Mouse (Mus musculus) midbrain, embryonic 14.5 days (tissue): ENCODE results near the gene Yipf3. TPM values are rescaled to one million over a fixed set of nuclear protein-coding genes. Genes with fewer than 3 reads are reported as not detected.

Experiments
- ATAC-seq: fragments of 200-750 bp; cut with Nextera tagmentation; 2 replicates; pipeline ENCODE4 v1.8.0; 2017; ENCODE audit warnings: moderate number of reproducible peaks, moderate library complexity; ENCODE audit not compliant: low FRiP score, low TSS enrichment
- DNase-seq: peaks from one replicate; pipeline ENCODE4 v3.0.0-alpha.2; 2015
- H3K27ac ChIP-seq: fragments of 300-500 bp; sonication (generic); replicated peaks from 2 replicates; pipeline ENCODE4 v1.5.1; 2014; ENCODE audit warnings: mild to moderate bottlenecking, low read depth, low read length, moderate library complexity
- H3K27me3 ChIP-seq: fragments of 300-500 bp; sonication (generic); 2 replicates; pipeline ENCODE4 v1.6.1; 2014; ENCODE audit warnings: low read length, control low read depth, mixed read lengths; ENCODE audit not compliant: control insufficient read depth, insufficient read depth
- H3K36me3 ChIP-seq: fragments of 300-500 bp; sonication (generic); 2 replicates; pipeline ENCODE4 v1.6.1; 2014; ENCODE audit warnings: low read length, control low read depth; ENCODE audit not compliant: control insufficient read depth, insufficient read depth
- H3K4me1 ChIP-seq: fragments of 300-500 bp; sonication (generic); 2 replicates; pipeline ENCODE4 v1.6.1; 2014; ENCODE audit warnings: mild to moderate bottlenecking, antibody characterized with exemption, low read length, control low read depth; ENCODE audit not compliant: control insufficient read depth, insufficient read depth
- H3K4me2 ChIP-seq: fragments of 300-500 bp; sonication (generic); 2 replicates; pipeline ENCODE4 v1.6.1; 2014; ENCODE audit warnings: mild to moderate bottlenecking, low read length, moderate library complexity
- H3K4me3 ChIP-seq: fragments of 300-500 bp; sonication (generic); replicated peaks from 2 replicates; pipeline ENCODE4 v1.5.1; 2014; ENCODE audit warnings: low read depth, low read length
- H3K9ac ChIP-seq: fragments of 300-500 bp; sonication (generic); replicated peaks from 2 replicates; pipeline ENCODE4 v1.6.1; 2014; ENCODE audit warnings: mild to moderate bottlenecking, low read length, moderate library complexity
- H3K9me3 ChIP-seq: fragments of 300-500 bp; sonication (generic); 2 replicates; pipeline ENCODE4 v1.6.1; 2016; ENCODE audit warnings: low read length, control low read depth, mixed read lengths; ENCODE audit not compliant: control insufficient read depth
- WGBS: fragments of 180-500 bp; shearing (Covaris S2); extraction: QIAGEN DNeasy Blood & Tissue Kit; methylation state at CpG from one replicate; pipeline ENCODE4 v1.1.7; 2014; 5-methylcytosine and 5-hydroxymethylcytosine counted together
- polyA plus RNA-seq: library from polyadenylated mRNA; unstranded; fragments of >200 nt; fragmentation: Nextera tagmentation; extraction: Ambion mirVana; gene quantifications from 2 replicates; pipeline ENCODE4 v1.2.1, GENCODE M21; 2014

The Yipf3 gene
- polyA plus RNA-seq, 1 experiment from 2014 or later: 86.7 TPM

DNA sequence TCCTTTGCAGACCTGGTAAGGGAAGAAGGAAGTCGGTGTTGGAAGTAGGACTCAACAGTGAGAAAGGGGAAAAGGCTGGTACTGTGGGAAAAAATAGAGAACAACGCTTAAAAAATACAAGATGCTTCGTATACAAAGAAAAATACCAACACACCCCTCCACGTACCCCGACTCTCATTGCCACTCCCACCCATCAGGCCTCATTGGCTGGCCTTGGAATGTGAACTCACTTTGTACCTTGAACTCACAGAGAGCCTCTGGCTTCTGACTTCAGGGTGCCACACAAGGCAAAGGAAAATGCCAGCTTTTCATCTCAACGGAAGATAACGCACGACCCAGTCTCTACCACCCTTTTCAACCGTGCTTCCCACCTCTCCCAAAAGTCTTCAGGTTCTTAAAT is 35.3 kb downstream of the Yipf3 start:
- Histone ChIP-seq H3K27me3 (no peaks in the 10 kb centered on the region), H3K4me1 (peaks cover 7% of the 10 kb centered on the region; the same call in 1 of the 2 replicates), H3K4me2 (peak overlapping the region; percentile 79), H3K9me3 (no peaks in the 10 kb centered on the region), H3K9ac (peak overlapping the region; percentile 67; the same call in 1 of the 2 replicates), H3K36me3 (peaks cover 4% of the 10 kb centered on the region; the same call in 1 of the 2 replicates), H3K27ac (0 out of 2 replicates have a peak overlapping the region, but pooled peaks have one; percentile 63), H3K4me3 (peak overlapping the region; percentile 63)
- DNase-seq: no peak
- peak; percentile 54; the same call in 1 of the 2 replicates for ATAC-seq
- WGBS: 26% methylated on average over 9 of the region's 9 CpGs

GRCm38 (mm10) chr17:46283911-46284310 is 36.0 kb downstream of the Yipf3 start:
- H3K27ac ChIP-seq: no peak overlapping the region
- peaks cover 7% of the 10 kb centered on the region; the same call in 1 of the 2 replicates for H3K4me1 ChIP-seq
- H3K4me2 ChIP-seq: no peak overlapping the region
- no peak overlapping the region for H3K9ac ChIP-seq
- WGBS: 92% methylated on average over 8 of the region's 8 CpGs
- H3K36me3 ChIP-seq: 0 out of 2 replicates have a peak, but pooled peaks cover 3% of the 10 kb centered on the region
- no peaks in the 10 kb centered on the region for H3K27me3 ChIP-seq
- no peak for DNase-seq
- no peak overlapping the region for H3K4me3 ChIP-seq
- ATAC-seq: no peak
- no peaks in the 10 kb centered on the region for H3K9me3 ChIP-seq

GRCm38 (mm10) chr17:46284653-46285052 is 36.8 kb downstream of the Yipf3 start:
- DNase-seq (no peak), ATAC-seq (no peak)
- Histone ChIP-seq H3K9me3 (no peaks in the 10 kb centered on the region), H3K27ac (no peak overlapping the region), H3K4me3 (no peak overlapping the region), H3K9ac (no peak overlapping the region), H3K27me3 (no peaks in the 10 kb centered on the region), H3K36me3 (no peaks in the 10 kb centered on the region), H3K4me1 (peaks cover 7% of the 10 kb centered on the region; the same call in 1 of the 2 replicates), H3K4me2 (no peak overlapping the region)
- WGBS: 54% methylated on average over 7 of the region's 7 CpGs

DNA sequence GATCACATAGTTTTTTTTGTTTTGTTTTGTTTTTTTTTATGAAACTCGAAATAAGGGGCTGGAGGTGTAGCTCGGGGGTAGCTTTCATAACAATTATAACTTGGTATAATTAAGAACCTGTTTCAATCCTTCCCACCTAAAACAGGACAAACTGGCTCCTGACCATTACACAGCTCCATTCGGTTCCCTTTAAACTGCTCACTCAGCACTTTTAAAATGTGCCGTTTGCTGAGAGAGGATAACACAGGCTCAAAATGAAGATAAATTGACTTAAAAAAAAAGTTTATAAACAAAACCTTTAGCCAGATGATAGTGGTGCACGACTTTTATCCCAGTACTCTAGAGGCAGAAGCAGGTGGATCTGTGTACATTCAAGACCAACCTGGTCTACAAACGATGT is 37.5 kb downstream of the Yipf3 start:
- Histone ChIP-seq H3K27ac (no peak overlapping the region), H3K36me3 (no peaks in the 10 kb centered on the region), H3K27me3 (no peaks in the 10 kb centered on the region), H3K4me2 (no peak overlapping the region), H3K4me1 (peaks cover 7% of the 10 kb centered on the region; the same call in 1 of the 2 replicates), H3K9ac (no peak overlapping the region), H3K9me3 (no peaks in the 10 kb centered on the region), H3K4me3 (no peak overlapping the region)
- WGBS: 75% methylated on average over 6 of the region's 6 CpGs
- ATAC-seq (no peak), DNase-seq (no peak)

- 79% methylated on average over 11 of the region's 11 CpGs for WGBS
- Histone ChIP-seq H3K36me3 (no peaks in the 10 kb centered on the region), H3K27me3 (no peaks in the 10 kb centered on the region), H3K27ac (no peak overlapping the region), H3K9me3 (no peaks in the 10 kb centered on the region), H3K9ac (no peak overlapping the region), H3K4me1 (0 out of 2 replicates have a peak, but pooled peaks cover 3% of the 10 kb centered on the region), H3K4me2 (no peak overlapping the region), H3K4me3 (no peak overlapping the region)
- ATAC-seq (no peak), DNase-seq (peak; percentile 16)
These were observed 39.8 kb downstream of the Yipf3 start for GRCm38 (mm10) chr17:46287678-46288095.

- Histone ChIP-seq H3K4me2 (peak overlapping the region; percentile 92), H3K36me3 (no peaks in the 10 kb centered on the region), H3K9ac (no peak overlapping the region), H3K27me3 (peaks cover 36% of the 10 kb centered on the region), H3K4me1 (no peaks in the 10 kb centered on the region; the same call in 1 of the 2 replicates), H3K4me3 (peak overlapping the region; percentile 78), H3K9me3 (no peaks in the 10 kb centered on the region), H3K27ac (no peak overlapping the region)
- no peak for DNase-seq
- WGBS: 44% methylated on average over 6 of the region's 6 CpGs
- no peak for ATAC-seq
These were observed 48.7 kb downstream of the Yipf3 start for GRCm38 (mm10) chr17:46296601-46297000.

GRCm38 (mm10) chr17:46297028-46297363 is 49.1 kb downstream of the Yipf3 start:
- Histone ChIP-seq H3K27ac (peak overlapping the region; percentile 79), H3K4me3 (peak overlapping the region; percentile 78), H3K9ac (peak overlapping the region; percentile 80; the same call in 1 of the 2 replicates), H3K4me2 (peak overlapping the region; percentile 92), H3K36me3 (no peaks in the 10 kb centered on the region; the same call in 1 of the 2 replicates), H3K27me3 (peaks cover 36% of the 10 kb centered on the region), H3K9me3 (no peaks in the 10 kb centered on the region), H3K4me1 (no peaks in the 10 kb centered on the region; the same call in 1 of the 2 replicates)
- ATAC-seq (no peak), DNase-seq (no peak)
- 10% methylated on average over 6 of the region's 6 CpGs for WGBS

- Histone ChIP-seq H3K36me3 (peaks cover 5% of the 10 kb centered on the region), H3K9ac (peak within 1 kb of the TSS; percentile 80), H3K4me3 (peak within 1 kb of the TSS; percentile 78), H3K27ac (peak within 1 kb of the TSS; percentile 79), H3K4me1 (no peaks in the 10 kb centered on the region; the same call in 1 of the 2 replicates), H3K9me3 (no peaks in the 10 kb centered on the region), H3K27me3 (peaks cover 36% of the 10 kb centered on the region), H3K4me2 (peak within 1 kb of the TSS; percentile 92)
- DNase-seq: peak; percentile 78
- WGBS: under 1% methylated on average over 76 of the region's 86 CpGs
- ATAC-seq: peak; percentile 69
These were observed 49.7 kb downstream of the Yipf3 start, which contains the start of gene Dlk2 for GRCm38 (mm10) chr17:46297364-46298219. Gene Dlk2 (plus strand): TSS chr17:46297421.
